Mouse (Mus musculus): ENCODE measurements around the gene Rnf169. TPM values are rescaled to one million over a fixed set of nuclear protein-coding genes. Genes with fewer than 3 reads are reported as not detected.

The Rnf169 gene
- polyA plus RNA-seq, 1 experiment from 2014 or later, result 1.8 TPM

GRCm38 (mm10) chr7:99904421-99905005, 75.7 kb downstream of the Rnf169 start:
- H3K36me3 ChIP-seq (ENCODE audit: control insufficient read depth, insufficient read depth, low read length), result no peaks in the 10 kb centered on the region
- H3K9me3 ChIP-seq (ENCODE audit: control insufficient read depth, low read length), result no peaks in the 10 kb centered on the region
- no peak for TF ChIP-seq EP300 (optimal IDR thresholded peaks at IDR 0.05)
- TF ChIP-seq CTCF (IDR thresholded peaks at IDR 0.05; ENCODE audit: low read depth), result no peak
- H3K4me1 ChIP-seq (replicated peaks; ENCODE audit: control insufficient read depth, insufficient read depth), result no peaks in the 10 kb centered on the region
- 40% methylated on average over 3 of the region's 3 CpGs for WGBS
- no peaks in the 10 kb centered on the region for H3K27me3 ChIP-seq (ENCODE audit: control insufficient read depth, insufficient read depth, low read length)
- no peak overlapping the region for H3K27ac ChIP-seq (replicated peaks)
- H3K4me2 ChIP-seq (replicated peaks; ENCODE audit: low read depth), result no peak overlapping the region
- no peak overlapping the region for H3K4me3 ChIP-seq (ENCODE audit: low read depth, low read length)
- DNase-seq (ENCODE audit: low spot score), result no peak
- H3K9ac ChIP-seq (ENCODE audit: low read length), result no peak overlapping the region
- ATAC-seq (ENCODE audit: low FRiP score, low TSS enrichment), result no peak

GRCm38 (mm10) chr7:99902918-99903665, 77.2 kb downstream of the Rnf169 start:
- Histone ChIP-seq H3K9ac (ENCODE audit: low read length) (no peak overlapping the region), H3K27ac (replicated peaks) (no peak overlapping the region), H3K36me3 (ENCODE audit: control insufficient read depth, insufficient read depth, low read length) (no peaks in the 10 kb centered on the region), H3K4me2 (replicated peaks; ENCODE audit: low read depth) (no peak overlapping the region), H3K27me3 (ENCODE audit: control insufficient read depth, insufficient read depth, low read length) (no peaks in the 10 kb centered on the region), H3K4me1 (replicated peaks; ENCODE audit: control insufficient read depth, insufficient read depth) (no peaks in the 10 kb centered on the region), H3K4me3 (ENCODE audit: low read depth, low read length) (no peak overlapping the region), H3K9me3 (ENCODE audit: control insufficient read depth, low read length) (no peaks in the 10 kb centered on the region)
- ATAC-seq (ENCODE audit: low FRiP score, low TSS enrichment) (no peak), DNase-seq (ENCODE audit: low spot score) (no peak)
- no peak for TF ChIP-seq EP300 (optimal IDR thresholded peaks at IDR 0.05)
- 64% methylated on average over 11 of the region's 11 CpGs for WGBS

- Histone ChIP-seq H3K9ac (ENCODE audit: low read length) (no peak overlapping the region), H3K4me3 (ENCODE audit: low read depth, low read length) (no peak overlapping the region), H3K36me3 (ENCODE audit: control insufficient read depth, insufficient read depth, low read length) (no peaks in the 10 kb centered on the region), H3K27ac (replicated peaks) (no peak overlapping the region), H3K9me3 (ENCODE audit: control insufficient read depth, low read length) (no peaks in the 10 kb centered on the region), H3K4me2 (replicated peaks; ENCODE audit: low read depth) (no peak overlapping the region), H3K4me1 (replicated peaks; ENCODE audit: control insufficient read depth, insufficient read depth) (no peaks in the 10 kb centered on the region), H3K27me3 (ENCODE audit: control insufficient read depth, insufficient read depth, low read length) (no peaks in the 10 kb centered on the region)
- DNase-seq (ENCODE audit: low spot score) (no peak), ATAC-seq (ENCODE audit: low FRiP score, low TSS enrichment) (no peak)
- TF ChIP-seq EP300 (optimal IDR thresholded peaks at IDR 0.05), result no peak
- no peak for TF ChIP-seq CTCF (IDR thresholded peaks at IDR 0.05; ENCODE audit: low read depth)
- 68% methylated on average over 4 of the region's 4 CpGs for WGBS
Observed at GRCm38 (mm10) chr7:99902208-99902607, 78.0 kb downstream of the Rnf169 start.

- no peak overlapping the region for H3K9ac ChIP-seq (ENCODE audit: low read length)
- WGBS, result 75% methylated on average over 4 of the region's 4 CpGs
- no peak for TF ChIP-seq EP300 (optimal IDR thresholded peaks at IDR 0.05)
- TF ChIP-seq CTCF (IDR thresholded peaks at IDR 0.05; ENCODE audit: low read depth), result no peak
Observed at GRCm38 (mm10) chr7:99896905-99897304, 83.3 kb downstream of the Rnf169 start.

GRCm38 (mm10) chr7:99894478-99894877, 85.8 kb downstream of the Rnf169 start:
- Histone ChIP-seq H3K4me3 (ENCODE audit: low read depth, low read length) (no peak overlapping the region), H3K27me3 (ENCODE audit: control insufficient read depth, insufficient read depth, low read length) (no peaks in the 10 kb centered on the region), H3K4me1 (replicated peaks; ENCODE audit: control insufficient read depth, insufficient read depth) (no peaks in the 10 kb centered on the region), H3K9ac (ENCODE audit: low read length) (no peak overlapping the region), H3K36me3 (ENCODE audit: control insufficient read depth, insufficient read depth, low read length) (no peaks in the 10 kb centered on the region), H3K4me2 (replicated peaks; ENCODE audit: low read depth) (no peak overlapping the region), H3K27ac (replicated peaks) (no peak overlapping the region), H3K9me3 (ENCODE audit: control insufficient read depth, low read length) (no peaks in the 10 kb centered on the region)
- ATAC-seq (ENCODE audit: low FRiP score, low TSS enrichment) (no peak), DNase-seq (ENCODE audit: low spot score) (no peak)
- WGBS, result 79% methylated on average over 6 of the region's 6 CpGs
- TF ChIP-seq CTCF (IDR thresholded peaks at IDR 0.05; ENCODE audit: low read depth), result no peak
- no peak for TF ChIP-seq EP300 (optimal IDR thresholded peaks at IDR 0.05)

More at GRCm38 (mm10) chr7:99896905-99897304, 83.3 kb downstream of the Rnf169 start:
- DNase-seq (ENCODE audit: low spot score), result no peak
- no peak overlapping the region for H3K4me2 ChIP-seq (replicated peaks; ENCODE audit: low read depth)
- no peak for ATAC-seq (ENCODE audit: low FRiP score, low TSS enrichment)
- H3K9me3 ChIP-seq (ENCODE audit: control insufficient read depth, low read length), result no peaks in the 10 kb centered on the region
- no peaks in the 10 kb centered on the region for H3K4me1 ChIP-seq (replicated peaks; ENCODE audit: control insufficient read depth, insufficient read depth)
- H3K27me3 ChIP-seq (ENCODE audit: control insufficient read depth, insufficient read depth, low read length), result no peaks in the 10 kb centered on the region
- H3K36me3 ChIP-seq (ENCODE audit: control insufficient read depth, insufficient read depth, low read length), result no peaks in the 10 kb centered on the region
- H3K4me3 ChIP-seq (ENCODE audit: low read depth, low read length), result no peak overlapping the region
- no peak overlapping the region for H3K27ac ChIP-seq (replicated peaks)

- WGBS, result 77% methylated on average over 3 of the region's 3 CpGs
- H3K36me3 ChIP-seq (ENCODE audit: control insufficient read depth, insufficient read depth, low read length), result no peaks in the 10 kb centered on the region
- DNase-seq (ENCODE audit: low spot score) (no peak), ATAC-seq (ENCODE audit: low FRiP score, low TSS enrichment) (no peak)
- no peaks in the 10 kb centered on the region for H3K27me3 ChIP-seq (ENCODE audit: control insufficient read depth, insufficient read depth, low read length)
- no peak overlapping the region for H3K4me3 ChIP-seq (ENCODE audit: low read depth, low read length)
- TF ChIP-seq CTCF (IDR thresholded peaks at IDR 0.05; ENCODE audit: low read depth) (no peak), EP300 (optimal IDR thresholded peaks at IDR 0.05) (no peak)
- no peaks in the 10 kb centered on the region for H3K4me1 ChIP-seq (replicated peaks; ENCODE audit: control insufficient read depth, insufficient read depth)
- no peaks in the 10 kb centered on the region for H3K9me3 ChIP-seq (ENCODE audit: control insufficient read depth, low read length)
- H3K4me2 ChIP-seq (replicated peaks; ENCODE audit: low read depth), result no peak overlapping the region
- no peak overlapping the region for H3K27ac ChIP-seq (replicated peaks)
- H3K9ac ChIP-seq (ENCODE audit: low read length), result no peak overlapping the region
Observed at GRCm38 (mm10) chr7:99893967-99894366, 86.3 kb downstream of the Rnf169 start.

Measured in stomach, postnatal 0 days (tissue).